Mouse (Mus musculus) forebrain, embryonic 16.5 days (tissue): Measurements from ENCODE around the gene Zfp90. TPM values are rescaled to one million over a fixed set of nuclear protein-coding genes. Genes with fewer than 3 reads are reported as not detected.

Source experiments
- ATAC-seq: fragments of 200-750 bp; cut with Nextera tagmentation; 2 replicates; pipeline ENCODE4 v1.8.0; 2017; ENCODE audit warnings: mild to moderate bottlenecking, moderate library complexity
- H3K27ac ChIP-seq: fragments of 300-500 bp; sonication (generic); 2 replicates; pipeline ENCODE4 v1.5.1; 2014; ENCODE audit warnings: low read length, control low read depth
- H3K27me3 ChIP-seq: fragments of 300-500 bp; sonication (generic); replicated peaks from 2 replicates; pipeline ENCODE4 v1.6.1; 2014; ENCODE audit warnings: low read length; ENCODE audit not compliant: control insufficient read depth, insufficient read depth
- H3K36me3 ChIP-seq: fragments of 300-500 bp; sonication (generic); 2 replicates; pipeline ENCODE4 v1.6.1; 2014; ENCODE audit not compliant: control insufficient read depth, insufficient read depth
- H3K4me1 ChIP-seq: fragments of 300-500 bp; sonication (generic); replicated peaks from 2 replicates; pipeline ENCODE4 v1.6.1; 2014; ENCODE audit warnings: low read length; ENCODE audit not compliant: control insufficient read depth, insufficient read depth
- H3K4me2 ChIP-seq: fragments of 300-500 bp; sonication (generic); 2 replicates; pipeline ENCODE4 v1.6.1; 2014; ENCODE audit warnings: mild to moderate bottlenecking, low read length, control low read depth
- H3K4me3 ChIP-seq: fragments of 300-500 bp; sonication (generic); replicated peaks from 2 replicates; pipeline ENCODE4 v1.5.1; 2014; ENCODE audit warnings: mild to moderate bottlenecking, low read length, control low read depth
- H3K9ac ChIP-seq: fragments of 300-500 bp; sonication (generic); replicated peaks from 2 replicates; pipeline ENCODE4 v1.6.1; 2014; ENCODE audit warnings: low read depth, low read length, control low read depth
- H3K9me3 ChIP-seq: fragments of 300-500 bp; sonication (generic); 2 replicates; pipeline ENCODE4 v1.6.1; 2016; ENCODE audit warnings: low read length; ENCODE audit not compliant: control insufficient read depth
- WGBS: fragments of 180-500 bp; shearing (Covaris S2); extraction: QIAGEN DNeasy Blood & Tissue Kit; methylation state at CpG from one replicate; pipeline ENCODE4 v1.1.7; 2014; 5-methylcytosine and 5-hydroxymethylcytosine counted together
- polyA plus RNA-seq: library from polyadenylated mRNA; unstranded; fragments of >200 nt; fragmentation: Nextera tagmentation; extraction: Ambion mirVana; gene quantifications from 2 replicates; pipeline ENCODE4 v1.2.1, GENCODE M21; 2015

Zfp90 gene
- polyA plus RNA-seq, 1 experiment from 2014 or later = 59.2 TPM

GRCm38 (mm10) chr8:106452701-106453481, 37.8 kb downstream of the Zfp90 start:
- Histone ChIP-seq H3K9me3 (no peaks in the 10 kb centered on the region), H3K9ac (no peak overlapping the region), H3K4me2 (no peak overlapping the region), H3K4me1 (no peaks in the 10 kb centered on the region), H3K27ac (no peak overlapping the region), H3K4me3 (no peak overlapping the region), H3K36me3 (no peaks in the 10 kb centered on the region), H3K27me3 (no peaks in the 10 kb centered on the region)
- 70% methylated on average over 12 of the region's 12 CpGs for WGBS
- ATAC-seq = no peak

GRCm38 (mm10) chr8:106454036-106454435, 38.9 kb downstream of the Zfp90 start:
- Histone ChIP-seq H3K4me1 (no peaks in the 10 kb centered on the region), H3K36me3 (no peaks in the 10 kb centered on the region), H3K27ac (no peak overlapping the region), H3K9me3 (no peaks in the 10 kb centered on the region), H3K4me2 (no peak overlapping the region), H3K9ac (no peak overlapping the region), H3K4me3 (no peak overlapping the region), H3K27me3 (no peaks in the 10 kb centered on the region)
- no peak for ATAC-seq
- 69% methylated on average over 11 of the region's 11 CpGs for WGBS

- no peaks in the 10 kb centered on the region for H3K4me1 ChIP-seq
- no peak for ATAC-seq
- no peaks in the 10 kb centered on the region for H3K9me3 ChIP-seq
- no peaks in the 10 kb centered on the region for H3K27me3 ChIP-seq
- H3K4me2 ChIP-seq = no peak overlapping the region
- H3K9ac ChIP-seq = no peak overlapping the region
- H3K36me3 ChIP-seq = no peaks in the 10 kb centered on the region
- no peak overlapping the region for H3K4me3 ChIP-seq
- no peak overlapping the region for H3K27ac ChIP-seq
- 78% methylated on average over 5 of the region's 5 CpGs for WGBS
Observed at GRCm38 (mm10) chr8:106462131-106462530, 47.0 kb downstream of the Zfp90 start.

- 91% methylated on average over 6 of the region's 6 CpGs for WGBS
Observed at GRCm38 (mm10) chr8:106463795-106464194, 48.7 kb downstream of the Zfp90 start.

GRCm38 (mm10) chr8:106469485-106469884, 54.4 kb downstream of the Zfp90 start:
- H3K4me3 ChIP-seq = no peak overlapping the region
- WGBS = 59% methylated on average over 7 of the region's 7 CpGs
- H3K27me3 ChIP-seq = no peaks in the 10 kb centered on the region
- H3K9me3 ChIP-seq = no peaks in the 10 kb centered on the region
- ATAC-seq = no peak
- H3K9ac ChIP-seq = no peak overlapping the region
- no peak overlapping the region for H3K4me2 ChIP-seq
- no peak overlapping the region for H3K27ac ChIP-seq
- no peaks in the 10 kb centered on the region for H3K36me3 ChIP-seq
- H3K4me1 ChIP-seq = no peaks in the 10 kb centered on the region

More at GRCm38 (mm10) chr8:106463795-106464194, 48.7 kb downstream of the Zfp90 start:
- no peaks in the 10 kb centered on the region for H3K36me3 ChIP-seq
- no peaks in the 10 kb centered on the region for H3K9me3 ChIP-seq
- H3K4me3 ChIP-seq = no peak overlapping the region
- H3K4me2 ChIP-seq = no peak overlapping the region
- H3K4me1 ChIP-seq = no peaks in the 10 kb centered on the region
- no peak for ATAC-seq
- H3K27me3 ChIP-seq = no peaks in the 10 kb centered on the region
- no peak overlapping the region for H3K27ac ChIP-seq
- H3K9ac ChIP-seq = no peak overlapping the region

GRCm38 (mm10) chr8:106474001-106474400, 58.9 kb downstream of the Zfp90 start:
- H3K4me1 ChIP-seq = no peaks in the 10 kb centered on the region
- ATAC-seq = no peak
- H3K36me3 ChIP-seq = no peaks in the 10 kb centered on the region
- H3K27me3 ChIP-seq = no peaks in the 10 kb centered on the region
- no peak overlapping the region for H3K4me3 ChIP-seq
- WGBS = 91% methylated on average over 5 of the region's 5 CpGs
- H3K9ac ChIP-seq = no peak overlapping the region
- no peak overlapping the region for H3K27ac ChIP-seq
- no peaks in the 10 kb centered on the region for H3K9me3 ChIP-seq
- H3K4me2 ChIP-seq = no peak overlapping the region

Other genes starting within 250 kb of the Zfp90 start
- gene Slc7a6, start 246.5 kb upstream of the Zfp90 start, polyA plus RNA-seq = 49.3 and 58.4 TPM in 2 replicates
- gene Slc7a6os, start 204.4 kb upstream of the Zfp90 start, polyA plus RNA-seq = 37.7 and 40.8 TPM in 2 replicates
- 53.0 and 55.3 TPM in 2 replicates for gene Prmt7, start 204.4 kb upstream of the Zfp90 start, polyA plus RNA-seq
- gene Smpd3, start 77.3 kb upstream of the Zfp90 start, polyA plus RNA-seq = 57.2 and 64.8 TPM in 2 replicates
- not detected in 2 replicates for gene 6030452D12Rik, start 85.2 kb downstream of the Zfp90 start, polyA plus RNA-seq
- gene Cdh3, start 95.6 kb downstream of the Zfp90 start, polyA plus RNA-seq = 0.91 and 1.2 TPM in 2 replicates
- 7.9 and 9.2 TPM in 2 replicates for gene Gm10073, start 158.1 kb downstream of the Zfp90 start, polyA plus RNA-seq
- gene Cdh1, start 188.0 kb downstream of the Zfp90 start, polyA plus RNA-seq = 3.0 and 4.2 TPM in 2 replicates